Mouse (Mus musculus) myocyte (in vitro differentiated cells): ENCODE data around the gene RPS10-NUDT3.

Experiments used
- MAX ChIP-seq: IDR thresholded peaks from one replicate; pipeline ENCODE4 v1.6.1; 2011; ENCODE audit warnings: low read depth, mild to moderate bottlenecking, control low read depth
- POLR2A ChIP-seq: IDR thresholded peaks from one replicate; pipeline ENCODE4 v1.6.1; 2011; ENCODE audit warnings: low read depth, mild to moderate bottlenecking, control low read depth, moderate library complexity; ENCODE audit not compliant: insufficient read length
- SRF ChIP-seq: IDR thresholded peaks from one replicate; pipeline ENCODE4 v1.6.1; 2011; ENCODE audit warnings: low read depth; ENCODE audit not compliant: control insufficient read depth, insufficient read length

GRCm38 (mm10) chr17:27586661-27587060, 48.4 kb downstream of the RPS10-NUDT3 start:
- TF ChIP-seq MAX (no peak), SRF (no peak), POLR2A (no peak)
